Mouse (Mus musculus) CH12.LX (cell line): ENCODE data around the gene Slc43a2.

ENCODE experiments used
- BHLHE40 ChIP-seq: IDR thresholded peaks from 2 replicates; pipeline ENCODE4 v1.6.1; 2011; ENCODE audit warnings: mild to moderate bottlenecking, low read depth, low read length, improper control_type of control experiment
- CTCF ChIP-seq, 2 experiments: IDR thresholded peaks in 1 of 2; conservative IDR thresholded peaks in 1 of 2; 2 replicates each; pipeline ENCODE4 v1.5.1; 2011 to 2012; ENCODE audit warnings: low read depth in 2 of 2, low read length in 2 of 2, improper control_type of control experiment in 1 of 2, inconsistent platforms in 1 of 2, mild to moderate bottlenecking in 1 of 2, moderate library complexity in 1 of 2
- EP300 ChIP-seq: IDR thresholded peaks from 2 replicates; pipeline ENCODE4 v1.6.1; 2011; ENCODE audit warnings: low read length, improper control_type of control experiment
- IRF4 ChIP-seq: IDR thresholded peaks from 2 replicates; pipeline ENCODE4 v1.6.1; 2014; ENCODE audit warnings: low read depth, mild to moderate bottlenecking, inconsistent platforms, low read length, improper control_type of control experiment
- MAFK ChIP-seq: IDR thresholded peaks from 2 replicates; pipeline ENCODE4 v1.6.1; 2011; ENCODE audit warnings: low read length, improper control_type of control experiment; ENCODE audit not compliant: insufficient replicate concordance
- MAZ ChIP-seq: IDR thresholded peaks from 2 replicates; pipeline ENCODE4 v1.6.1; 2012; ENCODE audit warnings: low read depth, mild to moderate bottlenecking, inconsistent platforms, low read length, improper control_type of control experiment, moderate library complexity
- MXI1 ChIP-seq: IDR thresholded peaks from 2 replicates; pipeline ENCODE4 v1.6.1; 2011; ENCODE audit warnings: mild to moderate bottlenecking, low read depth, low read length, improper control_type of control experiment
- POLR2A ChIP-seq: IDR thresholded peaks from 2 replicates; pipeline ENCODE4 v1.6.1; 2011; ENCODE audit warnings: low read depth, mild to moderate bottlenecking, improper control_type of control experiment, low read length
- SMC3 ChIP-seq: IDR thresholded peaks from 2 replicates; pipeline ENCODE4 v1.6.1; 2011; ENCODE audit warnings: low read depth, low read length, improper control_type of control experiment
- USF2 ChIP-seq: conservative IDR thresholded peaks from 2 replicates; pipeline ENCODE4 v1.6.1; 2011; ENCODE audit warnings: low read depth, low read length, improper control_type of control experiment
- ZKSCAN1 ChIP-seq: IDR thresholded peaks from 2 replicates; pipeline ENCODE4 v1.6.1; 2012; ENCODE audit warnings: low read depth, inconsistent platforms, low read length, improper control_type of control experiment, borderline replicate concordance

DNA sequence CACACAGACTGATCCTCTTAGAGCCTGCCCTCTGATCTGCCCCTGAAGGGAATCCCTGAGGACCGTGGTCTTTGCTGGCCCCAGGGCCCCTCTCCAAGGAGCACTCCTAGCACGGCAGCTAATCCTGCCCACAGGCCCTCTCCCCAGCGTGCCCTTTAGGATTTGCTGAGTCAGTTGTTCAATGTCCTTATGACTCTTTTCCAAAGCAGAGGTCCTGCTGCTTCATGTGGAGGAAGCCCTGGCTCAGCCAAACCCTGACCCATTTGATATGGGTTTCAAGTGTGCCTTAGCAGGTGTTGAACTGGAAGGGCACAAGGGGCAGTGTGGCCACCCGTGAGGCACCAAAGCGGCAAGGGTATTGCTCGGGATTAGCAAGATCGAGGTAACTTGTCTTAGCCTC is 64.3 kb downstream of the Slc43a2 start:
- TF ChIP-seq EP300 (no peak), CTCF (conservative IDR thresholded peaks at IDR 0.05 in 1 of 2, IDR thresholded peaks at IDR 0.05 in 1 of 2; ENCODE audit: low read depth in 2 of 2, low read length in 2 of 2) (no peak), ZKSCAN1 (no peak), POLR2A (no peak), MAFK (no peak), SMC3 (no peak), IRF4 (no peak), USF2 (no peak), BHLHE40 (no peak), MAZ (no peak), MXI1 (no peak)
